Mouse (Mus musculus) thymus, postnatal 0 days (tissue): Measurements from ENCODE around the gene Rassf5. TPM values are rescaled to one million over a fixed set of nuclear protein-coding genes. Genes with fewer than 3 reads are reported as not detected.
"Not testable (repeated sequence)": the region's sequence is repeated elsewhere in the genome, so short reads cannot be mapped to it uniquely, and the experiment has no call there.

Source experiments
- DNase-seq: peaks from one replicate; pipeline ENCODE4 v3.0.0-alpha.2; 2015; ENCODE audit warnings: low spot score
- polyA plus RNA-seq: library from polyadenylated mRNA; unstranded; fragments of >200 nt; fragmentation: Nextera tagmentation; extraction: Ambion mirVana; gene quantifications from 2 replicates; pipeline ENCODE4 v1.2.1, GENCODE M21; 2015

Rassf5 gene
- polyA plus RNA-seq, 1 experiment from 2014 or later, result 137 TPM

DNA sequence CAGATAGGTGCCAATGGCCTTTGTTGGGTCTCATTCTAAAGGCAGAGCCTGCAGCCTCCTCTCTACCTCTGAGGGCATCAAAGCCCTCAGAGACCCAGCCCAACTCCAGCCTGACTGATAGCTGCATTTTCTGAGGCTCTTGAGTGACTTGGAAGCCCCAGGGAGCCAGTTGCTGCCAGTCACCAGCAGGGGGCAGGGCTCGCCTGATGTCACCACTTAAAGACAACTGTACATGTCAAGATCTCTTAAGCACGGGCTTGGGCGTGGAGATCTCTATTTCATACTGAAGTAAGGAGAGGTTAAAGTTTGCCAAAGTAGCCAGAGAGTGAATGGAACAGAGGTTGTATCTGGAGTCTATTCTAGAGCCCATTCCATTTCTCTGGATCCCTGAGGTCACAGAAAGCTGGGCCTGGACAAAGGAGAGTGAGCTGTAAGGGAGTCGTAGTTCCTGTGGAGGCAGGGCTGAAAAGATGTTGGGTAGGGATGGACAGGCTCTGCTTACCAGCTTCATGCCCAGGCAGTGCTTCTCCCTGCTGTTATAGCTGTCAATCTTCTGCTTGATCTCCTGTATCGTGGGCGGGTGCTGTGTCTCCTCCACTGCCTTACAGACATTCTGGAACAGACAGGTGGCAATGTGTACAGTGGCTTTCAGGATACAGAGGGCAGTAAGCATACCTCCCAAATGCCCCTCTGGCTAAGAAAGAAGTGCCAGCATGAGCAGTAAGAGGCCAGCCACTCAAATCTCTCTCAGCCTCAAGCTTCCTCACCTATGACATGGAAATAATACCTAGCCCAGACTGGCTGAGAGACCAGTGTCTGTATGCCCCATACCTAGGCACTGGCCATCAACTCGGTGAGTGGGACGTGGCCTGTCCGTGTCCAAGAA is 63.2 kb downstream of the Rassf5 start:
- DNase-seq, result peak; percentile 86

DNA sequence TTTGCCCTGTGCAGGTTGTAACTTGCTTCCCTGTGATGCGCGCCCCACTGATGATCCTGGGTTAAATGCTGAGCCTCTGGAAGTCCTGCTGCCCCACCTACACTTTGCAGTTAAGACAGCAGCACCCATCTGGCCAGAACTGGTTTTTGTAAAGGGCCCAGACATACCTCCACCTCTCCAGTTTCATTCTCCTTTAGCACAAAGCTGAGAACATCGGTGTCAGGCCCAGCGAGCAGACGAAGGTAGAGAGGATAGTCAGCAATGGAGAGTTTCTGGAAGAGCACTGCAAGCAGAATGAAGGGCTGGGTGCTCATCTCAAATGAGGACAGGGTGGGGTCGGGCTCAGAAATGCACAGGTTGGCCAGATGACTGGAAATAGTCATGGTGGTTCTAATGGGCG is 64.7 kb downstream of the Rassf5 start:
- DNase-seq, result no peak

DNA sequence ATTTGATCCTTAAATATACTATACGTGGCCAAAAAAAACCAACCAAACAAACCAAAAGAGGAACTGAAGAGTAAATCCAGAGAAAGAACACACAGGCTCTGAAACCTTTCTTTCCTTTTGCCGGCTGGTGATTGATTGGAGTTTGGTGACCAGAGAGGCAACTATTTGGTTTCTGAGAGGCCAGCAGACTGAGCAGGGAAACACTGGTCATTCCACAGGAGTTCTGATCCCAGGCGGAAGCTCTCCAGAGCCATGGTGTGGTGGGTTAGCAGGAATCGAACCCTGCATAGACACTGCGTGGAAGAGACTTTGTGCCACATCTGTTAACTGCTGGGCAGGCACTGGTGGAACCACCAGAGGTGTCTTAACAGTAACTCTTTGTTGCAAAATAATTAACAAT is 67.0 kb downstream of the Rassf5 start:
- DNase-seq, result no peak

DNA sequence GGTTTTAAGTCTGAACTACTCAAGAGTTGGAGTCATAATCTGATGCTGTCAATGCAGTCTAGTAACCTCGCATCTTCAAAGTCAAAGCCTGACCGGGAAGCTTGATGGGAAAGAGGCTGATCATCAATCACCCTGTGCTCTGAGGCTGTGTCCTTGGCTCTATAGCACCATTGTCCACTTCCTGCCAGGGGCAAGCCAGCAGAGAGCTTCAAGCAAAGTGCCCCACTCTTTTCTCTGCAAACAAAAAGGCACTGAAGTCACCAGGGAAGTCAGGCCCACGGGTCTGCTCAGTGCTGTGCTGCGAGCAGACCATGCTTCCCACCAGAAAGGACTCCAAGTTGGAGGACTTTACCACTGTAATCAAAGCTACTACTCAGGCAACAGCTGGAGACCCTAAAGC is 67.8 kb downstream of the Rassf5 start:
- DNase-seq, result no peak

- no peak for DNase-seq
Measured at GRCm38 (mm10) chr1:131175819-131176218, 69.2 kb downstream of the Rassf5 start.

DNA sequence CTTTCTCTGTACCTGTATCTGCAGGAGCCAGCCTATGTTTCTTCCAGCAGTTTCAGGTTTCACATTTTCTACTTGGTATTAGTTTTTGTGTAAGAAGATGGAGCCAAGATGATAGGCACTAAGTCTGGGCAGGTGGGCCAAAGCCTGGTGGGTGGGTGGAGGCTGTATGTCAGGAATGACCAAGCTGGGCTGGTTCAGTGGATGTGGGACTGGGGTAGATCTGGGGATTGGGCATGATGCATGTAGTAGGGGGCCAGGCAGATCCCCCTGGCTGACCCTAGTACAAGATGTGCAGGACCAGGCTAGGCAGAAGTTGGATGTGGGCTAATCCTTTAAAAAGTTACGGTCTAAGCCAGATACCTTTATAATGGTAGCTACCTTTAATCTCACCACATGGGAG is 69.9 kb downstream of the Rassf5 start:
- DNase-seq, result no peak

DNA sequence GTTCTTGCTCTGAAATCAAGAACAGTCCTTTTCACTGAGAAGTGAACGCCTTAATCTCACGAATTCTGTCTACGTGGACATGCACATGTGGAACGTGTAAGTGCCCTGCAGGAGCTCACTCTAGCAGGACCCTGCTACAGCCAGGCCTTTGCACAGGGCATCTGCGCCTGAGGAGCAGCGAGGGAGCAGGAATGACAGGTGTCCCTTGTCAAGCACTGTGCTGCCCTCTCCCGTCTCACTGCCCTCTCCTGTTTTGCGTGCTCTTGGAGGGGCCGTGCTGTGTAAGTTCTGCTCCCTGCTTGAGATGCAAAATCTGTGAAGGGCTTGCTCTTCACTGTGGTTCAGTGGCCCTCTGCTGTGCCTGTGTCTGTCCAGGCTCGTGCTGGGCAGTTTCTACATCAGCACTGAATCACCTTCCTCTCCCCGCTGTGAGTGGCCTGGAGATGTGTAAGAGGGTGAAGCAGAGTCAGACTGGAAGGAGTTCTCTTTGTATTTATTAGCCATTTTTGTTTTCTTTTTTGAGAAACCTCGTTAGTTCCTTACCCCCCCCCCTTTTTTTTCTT is 70.7 kb downstream of the Rassf5 start:
- DNase-seq, result no peak

DNA sequence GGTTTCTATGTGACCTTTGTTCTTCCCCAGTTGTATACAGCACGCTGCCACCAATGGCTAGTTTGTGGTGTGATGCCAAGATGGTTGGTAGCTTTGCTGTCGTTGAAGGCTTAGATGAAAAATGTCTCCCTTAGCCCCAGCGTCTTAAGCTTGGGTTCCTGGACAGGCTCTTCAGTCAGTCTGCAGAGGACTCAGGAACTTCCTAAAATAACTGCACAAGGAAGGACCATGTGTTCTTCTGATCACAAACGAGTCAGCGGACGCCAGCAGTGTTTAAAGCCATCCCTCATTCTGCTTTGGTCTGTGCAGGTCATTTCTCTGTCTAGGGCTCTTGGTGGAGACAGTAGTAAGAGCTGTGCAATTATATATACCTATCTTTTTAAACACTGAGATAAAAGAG is 71.2 kb downstream of the Rassf5 start:
- no peak for DNase-seq

- DNase-seq, result no peak
Measured at GRCm38 (mm10) chr1:131173001-131173400, 72.1 kb downstream of the Rassf5 start.

DNA sequence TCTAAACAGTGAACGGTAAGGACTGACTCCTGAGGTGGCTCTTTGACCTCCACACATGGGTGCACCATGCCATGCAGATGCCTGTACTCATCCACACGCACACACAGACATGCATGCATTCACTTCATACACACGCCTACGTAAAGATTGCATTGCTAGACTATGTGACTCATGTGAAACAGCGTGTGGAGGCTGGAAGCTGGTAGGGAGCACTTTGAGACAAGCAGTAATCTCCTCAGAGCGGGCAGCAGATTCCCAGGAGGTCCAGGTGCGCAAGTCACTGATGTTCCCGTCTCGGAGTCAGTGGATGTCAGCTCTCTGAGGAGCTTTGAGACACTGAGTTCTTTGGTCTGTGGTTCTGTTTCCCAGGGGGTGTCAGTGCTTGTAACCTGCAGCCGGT is 77.4 kb downstream of the Rassf5 start:
- no peak for DNase-seq

GRCm38 (mm10) chr1:131164427-131164826 is 80.6 kb downstream of the Rassf5 start:
- DNase-seq, result no peak

- DNase-seq, result no peak
Measured at GRCm38 (mm10) chr1:131161091-131161490, 84.0 kb downstream of the Rassf5 start.

DNA sequence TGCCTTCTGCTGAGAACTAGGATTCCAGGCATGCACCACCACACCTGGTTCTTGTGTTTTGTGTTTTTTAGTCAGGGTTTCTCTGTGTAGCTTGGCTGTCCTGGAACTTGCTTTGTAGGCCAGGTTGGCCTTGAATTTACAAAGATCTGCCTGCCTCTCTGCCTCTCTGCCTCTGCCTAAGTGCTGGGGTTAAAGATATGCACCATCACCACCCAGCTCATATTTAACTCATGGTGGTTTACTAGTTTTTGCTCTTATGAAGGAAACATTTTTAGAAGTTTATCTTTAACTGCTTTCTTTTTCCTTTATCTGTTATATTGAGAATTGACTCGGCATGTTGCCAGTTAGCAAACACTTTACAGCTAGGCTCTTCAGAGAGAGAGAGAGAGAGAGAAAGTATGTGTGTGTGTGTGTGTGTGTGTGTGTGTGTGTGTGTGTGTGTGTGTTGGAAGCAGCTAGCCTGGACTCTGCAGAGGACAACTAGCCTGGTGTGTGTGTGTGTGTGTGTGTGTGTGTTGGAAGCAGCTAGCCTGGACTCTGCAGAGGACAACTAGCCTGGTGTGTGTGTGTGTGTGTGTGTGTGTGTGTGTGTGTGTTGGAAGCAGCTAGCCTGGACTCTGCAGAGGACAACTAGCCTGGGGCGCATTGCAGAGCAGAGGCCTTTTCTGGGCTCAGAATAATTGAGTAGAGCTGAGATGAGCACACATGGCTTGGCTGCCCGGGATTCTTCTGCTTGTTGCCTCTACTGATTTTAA is 85.3 kb downstream of the Rassf5 start:
- DNase-seq, result not testable (repeated sequence)

GRCm38 (mm10) chr1:131155456-131155855 is 89.6 kb downstream of the Rassf5 start:
- peak; percentile 49 for DNase-seq

- peak; percentile 90 for DNase-seq
Measured at GRCm38 (mm10) chr1:131153018-131153629, 91.9 kb downstream of the Rassf5 start, which contains the start of gene Eif2d. TSS of gene Eif2d (plus strand) at chr1:131153181.

GRCm38 (mm10) chr1:131149496-131149895 is 95.6 kb downstream of the Rassf5 start:
- DNase-seq, result no peak

DNA sequence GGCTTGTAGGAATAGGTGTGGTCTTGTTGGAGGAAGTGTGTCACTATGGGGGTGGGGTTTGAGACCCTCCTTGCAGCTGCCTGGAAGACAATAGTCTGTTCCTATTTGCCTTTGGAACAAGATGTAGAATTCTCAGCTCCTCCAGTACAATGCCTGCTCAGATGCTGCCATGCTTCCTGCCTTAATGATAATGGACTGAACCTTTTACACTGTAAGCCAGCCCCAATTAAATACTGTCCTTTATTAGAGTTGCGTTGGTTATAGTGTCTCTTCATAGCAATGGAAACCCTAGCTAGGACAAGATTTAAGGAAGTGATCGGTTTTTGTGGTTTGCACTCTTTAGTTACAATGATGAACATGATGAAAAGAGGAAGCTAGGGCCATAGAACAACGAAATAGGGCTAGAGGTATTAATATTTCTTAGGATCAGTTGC is 98.9 kb downstream of the Rassf5 start:
- DNase-seq, result no peak

- DNase-seq, result not testable (repeated sequence)
Measured at GRCm38 (mm10) chr1:131145222-131145621, 99.8 kb downstream of the Rassf5 start.

DNA sequence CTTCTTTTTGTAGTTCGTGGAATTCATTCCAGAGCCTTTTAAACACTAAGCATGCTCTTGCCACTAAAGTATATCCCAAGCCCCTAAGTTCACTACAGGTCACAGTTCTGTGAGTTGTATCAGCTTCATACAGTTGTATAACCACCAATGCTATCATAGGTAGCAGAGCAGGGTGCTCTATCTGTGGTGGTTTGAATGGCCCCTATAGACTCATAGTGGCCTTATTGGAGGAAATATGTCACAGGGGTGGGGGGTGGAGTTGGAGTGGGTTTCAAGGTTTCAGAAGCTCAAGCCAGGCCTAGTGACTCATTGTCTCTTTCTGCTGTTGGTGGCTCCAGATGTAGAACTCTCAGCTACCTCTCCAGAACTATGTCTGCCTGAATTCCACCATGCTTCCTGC is 102.6 kb downstream of the Rassf5 start:
- no peak for DNase-seq

- DNase-seq, result no peak
Measured at GRCm38 (mm10) chr1:131141449-131141848, 103.6 kb downstream of the Rassf5 start.
